10 mouse cellular contexts compared by ENCODE assay signal in genomic region chr10:57822473-57822872, GRCm38 (mm10). TPM values are rescaled to one million over a fixed set of nuclear protein-coding genes. Genes with fewer than 3 reads are reported as not detected.
DNase-seq lines count a peak whose midpoint lies in the region; ATAC-seq lines count a peak whose summit lies in the region.
"Had no signal": no experiment of that assay in that cellular context is flagged by ENCODE, and none has a peak within 500 bp of the region (broad histone marks: within the 10 kb centered on the region; RNA-seq: fewer than 3 reads in every experiment).

No protein-coding gene starts in this region.

- no peaks in the 10 kb centered on the region for H3K36me3 ChIP-seq in hindbrain, embryonic 11.5 days (ENCODE audit: control insufficient read depth, insufficient read depth, low read length)
- H3K36me3 ChIP-seq in stomach, embryonic 14.5 days (ENCODE audit: control insufficient read depth, insufficient read depth, low read length) = no peaks in the 10 kb centered on the region
- H3K36me3 ChIP-seq: embryonic facial prominence, embryonic 13.5 days; limb, embryonic 13.5 days had no signal

- ATAC-seq in hindbrain, embryonic 11.5 days (ENCODE audit: low FRiP score) = peak; percentile 92
- peak; percentile 82; the same call in 1 of the 2 replicates for ATAC-seq in stomach, embryonic 14.5 days (ENCODE audit: insufficient number of reproducible peaks, insufficient read depth, low FRiP score, low read depth)

- peak; percentile 30 for DNase-seq in left cerebral cortex, adult 11 months (ENCODE audit: low spot score)
- no peak for DNase-seq in left cerebral cortex, postnatal 36 days (ENCODE audit: low spot score in 2 of 2)
- peak; percentile 86 for DNase-seq in hindbrain, embryonic 11.5 days (ENCODE audit: low spot score)
- DNase-seq in mesoderm, embryonic 11.5 days (ENCODE audit: low read depth, low spot score) = peak; percentile 81
- no peak for DNase-seq in urinary bladder, postnatal 10 days (ENCODE audit: low spot score)
- no peak for DNase-seq in thymus, postnatal 4 days
- DNase-seq in gastrocnemius, adult 18-20 months (ENCODE audit: low spot score) = no peak

- H3K27ac ChIP-seq in hindbrain, embryonic 11.5 days (ENCODE audit: low read depth, low read length) = 0 out of 2 replicates have a peak overlapping the region, but pooled peaks have one; percentile 54
- H3K27ac ChIP-seq in stomach, embryonic 14.5 days (ENCODE audit: low read length) = no peak overlapping the region
- H3K27ac ChIP-seq: embryonic facial prominence, embryonic 13.5 days; limb, embryonic 13.5 days had no signal

- 20% methylated on average over 3 of the region's 3 CpGs for WGBS in hindbrain, embryonic 11.5 days
- WGBS in stomach, embryonic 14.5 days = 26% methylated on average over 3 of the region's 3 CpGs

- H3K27me3 ChIP-seq in hindbrain, embryonic 11.5 days (ENCODE audit: control insufficient read depth, insufficient read depth, low read length) = no peaks in the 10 kb centered on the region; the same call in 1 of the 2 replicates
- H3K27me3 ChIP-seq in stomach, embryonic 14.5 days (ENCODE audit: control insufficient read depth, insufficient read depth, low read length) = no peaks in the 10 kb centered on the region
- H3K27me3 ChIP-seq: embryonic facial prominence, embryonic 13.5 days; limb, embryonic 13.5 days had no signal

- no peaks in the 10 kb centered on the region for H3K4me1 ChIP-seq in hindbrain, embryonic 11.5 days (replicated peaks; ENCODE audit: control insufficient read depth, insufficient read depth, low read length)
- H3K4me1 ChIP-seq in stomach, embryonic 14.5 days (ENCODE audit: control insufficient read depth, insufficient read depth, low read length) = no peaks in the 10 kb centered on the region
- H3K4me1 ChIP-seq: embryonic facial prominence, embryonic 13.5 days; limb, embryonic 13.5 days had no signal

- intact Hi-C loops in left cerebral cortex, postnatal 36 days (cut with DNase I) = no loop called here

- H3K4me3 ChIP-seq in hindbrain, embryonic 11.5 days (ENCODE audit: low read depth, low read length) = no peak overlapping the region
- H3K4me3 ChIP-seq in stomach, embryonic 14.5 days (ENCODE audit: low read depth, low read length) = no peak overlapping the region
- H3K4me3 ChIP-seq: embryonic facial prominence, embryonic 13.5 days; limb, embryonic 13.5 days had no signal

- no peak overlapping the region for H3K4me2 ChIP-seq in hindbrain, embryonic 11.5 days (replicated peaks; ENCODE audit: low read depth, low read length)
- no peak overlapping the region for H3K4me2 ChIP-seq in stomach, embryonic 14.5 days (replicated peaks; ENCODE audit: low read depth, low read length)
- H3K4me2 ChIP-seq: embryonic facial prominence, embryonic 13.5 days; limb, embryonic 13.5 days had no signal

- no peaks in the 10 kb centered on the region for H3K9me3 ChIP-seq in hindbrain, embryonic 11.5 days (ENCODE audit: control insufficient read depth, low read length)
- H3K9me3 ChIP-seq in stomach, embryonic 14.5 days (ENCODE audit: control insufficient read depth, low read depth, low read length) = no peaks in the 10 kb centered on the region
- H3K9me3 ChIP-seq: embryonic facial prominence, embryonic 13.5 days; limb, embryonic 13.5 days had no signal

- no peak overlapping the region for H3K9ac ChIP-seq in hindbrain, embryonic 11.5 days (ENCODE audit: low read depth, low read length)
- H3K9ac ChIP-seq in stomach, embryonic 14.5 days (replicated peaks; ENCODE audit: low read depth, low read length) = no peak overlapping the region
- H3K9ac ChIP-seq: embryonic facial prominence, embryonic 13.5 days; limb, embryonic 13.5 days had no signal

RNA-seq across cellular contexts. Expression of gene Smpdl3a, which starts 28.3 kb away (rescaled TPM):
- 10 to 100 TPM; 22.6 to 30.0 TPM for total RNA-seq in left cerebral cortex, postnatal 36 days (2021)
- 13.1 and 13.9 TPM in 2 replicates for polyA plus RNA-seq in hindbrain, embryonic 11.5 days (2014; fragmentation: Nextera tagmentation; extraction: Ambion mirVana)
- polyA plus RNA-seq in stomach, embryonic 14.5 days (2014; fragmentation: Nextera tagmentation; extraction: Ambion mirVana) = 28.5 and 29.0 TPM in 2 replicates
- total RNA-seq in gastrocnemius, adult 18-20 months (2021) = 10 to 100 TPM; 79.2 to 79.3 TPM

RNA-seq across cellular contexts. Expression of gene Fabp7, which starts 37.8 kb away (rescaled TPM):
- total RNA-seq in left cerebral cortex, postnatal 36 days (2021) = 10 to 100 TPM; 44.4 to 50.3 TPM
- 1,341 and 1,349 TPM in 2 replicates for polyA plus RNA-seq in hindbrain, embryonic 11.5 days (2014; fragmentation: Nextera tagmentation; extraction: Ambion mirVana)
- polyA plus RNA-seq in stomach, embryonic 14.5 days (2014; fragmentation: Nextera tagmentation; extraction: Ambion mirVana) = 77.7 and 78.0 TPM in 2 replicates
- total RNA-seq in gastrocnemius, adult 18-20 months (2021) = not detected

Comparison
In these comparisons a context has a peak if more than half of its experiments do, and no peak if none do; other contexts are left out.
1. DNase-seq: peak in left cerebral cortex, adult 11 months (single experiment), hindbrain, embryonic 11.5 days (single experiment) and mesoderm, embryonic 11.5 days (single experiment); none in left cerebral cortex, postnatal 36 days (0 of 2), urinary bladder, postnatal 10 days (single experiment), thymus, postnatal 4 days (single experiment) and gastrocnemius, adult 18-20 months (single experiment).
2. RNA of gene Fabp7, which starts 37.8 kb away (total RNA-seq): 44.4 to 50.3 TPM in left cerebral cortex, postnatal 36 days; not detected in gastrocnemius, adult 18-20 months; every median in the first group is over 10 times any median in the second.